Mouse (Mus musculus) colon, adult 2 months (tissue): ENCODE data around the gene Osbpl10. TPM values are rescaled to one million over a fixed set of nuclear protein-coding genes. Genes with fewer than 3 reads are reported as not detected.

Experiments
- polyA plus RNA-seq: library from polyadenylated mRNA; depleted of rRNA; stranded (reverse); fragments of >200 nt; gene quantifications from 2 replicates; pipeline ENCODE4 v1.2.3, GENCODE M21; 2012; rRNA removed

Gene Osbpl10
- polyA plus RNA-seq: 12.4 and 14.7 TPM in 2 replicates

DNA sequence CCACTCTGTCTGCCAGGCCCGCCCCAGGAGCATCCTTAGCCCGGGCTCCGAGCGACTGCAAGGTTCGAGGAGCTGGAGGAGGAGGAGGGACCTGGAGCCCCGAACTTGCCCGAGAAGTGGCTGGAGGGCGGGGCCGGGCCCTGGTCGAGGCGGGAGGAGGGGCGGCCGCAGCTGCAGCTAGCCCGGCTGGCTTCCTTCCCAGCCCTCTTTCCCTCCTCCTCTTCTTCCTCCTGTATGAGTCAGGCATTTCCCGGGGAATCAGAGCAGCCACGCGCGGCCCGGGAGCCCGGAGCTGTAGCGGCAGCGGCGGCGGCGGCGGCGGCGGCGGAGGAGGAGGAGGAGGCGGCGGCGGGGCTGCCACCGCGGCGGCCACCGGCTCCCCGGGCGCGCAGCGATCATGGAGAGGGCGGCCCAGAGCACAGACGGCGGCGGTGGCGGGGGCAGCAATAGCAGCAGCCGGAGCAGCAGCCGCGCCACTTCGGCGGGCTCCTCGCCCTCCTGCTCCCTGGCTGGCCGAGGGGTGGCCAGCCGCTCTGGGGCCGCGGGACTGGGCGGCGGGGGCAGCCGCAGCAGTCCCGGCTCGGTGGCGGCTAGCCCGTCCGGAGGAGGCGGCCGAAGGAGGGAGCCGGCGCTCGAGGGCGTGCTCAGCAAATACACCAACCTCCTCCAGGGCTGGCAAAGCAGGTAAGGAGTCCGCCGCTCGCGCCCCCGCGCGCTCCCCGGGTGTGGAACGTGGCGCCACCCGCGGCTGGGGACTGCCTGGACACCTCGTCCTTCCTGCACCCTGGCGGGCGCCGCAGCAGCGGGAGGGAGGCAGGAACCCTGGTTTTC is at the start of gene Osbpl10:
Gene Osbpl10, plus strand, starts transcription at position 289 of the 831 bp plus-strand sequence.

DNA sequence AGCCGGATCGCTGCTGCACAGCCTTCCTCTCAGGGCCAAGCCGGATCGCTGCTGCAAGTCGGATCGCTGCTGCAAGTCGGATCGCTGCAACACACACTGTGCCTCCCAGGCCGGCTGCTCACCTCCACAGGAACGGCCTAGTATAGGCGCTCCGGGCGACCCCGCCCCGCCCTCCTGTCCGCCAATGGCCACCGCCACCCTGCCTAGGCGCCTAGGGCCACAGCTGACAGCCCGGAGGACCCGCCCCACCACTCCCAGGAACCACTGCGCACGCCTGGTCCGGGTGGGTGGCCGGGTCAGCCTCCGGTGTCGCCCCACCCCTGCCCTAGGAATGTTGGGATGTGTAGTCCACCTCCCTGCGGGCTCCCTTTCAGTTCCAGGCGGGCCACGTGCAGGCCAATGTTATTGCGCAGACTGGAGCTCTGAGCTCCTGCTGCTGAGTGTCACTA is 44.6 kb upstream of the Osbpl10 start, which contains the start of gene Gpd1l:
Gene Gpd1l, minus strand, starts transcription at position 265 of the 449 bp plus-strand sequence.

GRCm38 (mm10) chr9:114982689-114983360 is 4.5 kb downstream of the Osbpl10 start, which contains the start of gene Rps27rt:
Gene Rps27rt (minus strand): TSS chr9:114982739.

Other genes with a start within 250 kb of the Osbpl10 start
- 48.4 and 65.4 TPM in 2 replicates for gene Cmtm6, start 247.5 kb upstream of the Osbpl10 start, polyA plus RNA-seq
- gene Cmtm7, start 196.7 kb upstream of the Osbpl10 start, polyA plus RNA-seq: 95.2 and 113 TPM in 2 replicates
- 40.3 and 47.6 TPM in 2 replicates for gene Cmtm8, start 134.4 kb upstream of the Osbpl10 start, polyA plus RNA-seq
- 33.6 and 42.3 TPM in 2 replicates for gene Gpd1l, start 44.6 kb upstream of the Osbpl10 start, polyA plus RNA-seq
- 15.4 and 25.9 TPM in 2 replicates for gene Rps27rt, start 4.2 kb downstream of the Osbpl10 start, polyA plus RNA-seq